Mouse (Mus musculus) liver, embryonic 14.5 days (tissue): ENCODE data around the gene Capn9.

ENCODE experiments used
- CTCF ChIP-seq: IDR thresholded peaks from 2 replicates; pipeline ENCODE4 v1.5.1; 2016; ENCODE audit warnings: antibody characterized with exemption, low read depth, control low read depth
- EP300 ChIP-seq: IDR thresholded peaks from 2 replicates; pipeline ENCODE4 v1.6.1; 2016; ENCODE audit warnings: antibody characterized with exemption, low read depth

- TF ChIP-seq CTCF (no peak), EP300 (no peak)
These were observed 8.3 kb upstream of the Capn9 start for GRCm38 (mm10) chr8:124567584-124567983.
